Mouse (Mus musculus): Measurements from ENCODE around the gene Cdk14. TPM values are rescaled to one million over a fixed set of nuclear protein-coding genes. Genes with fewer than 3 reads are reported as not detected.

The Cdk14 gene
- polyA plus RNA-seq, 1 experiment from 2014 or later: 33.0 TPM

DNA sequence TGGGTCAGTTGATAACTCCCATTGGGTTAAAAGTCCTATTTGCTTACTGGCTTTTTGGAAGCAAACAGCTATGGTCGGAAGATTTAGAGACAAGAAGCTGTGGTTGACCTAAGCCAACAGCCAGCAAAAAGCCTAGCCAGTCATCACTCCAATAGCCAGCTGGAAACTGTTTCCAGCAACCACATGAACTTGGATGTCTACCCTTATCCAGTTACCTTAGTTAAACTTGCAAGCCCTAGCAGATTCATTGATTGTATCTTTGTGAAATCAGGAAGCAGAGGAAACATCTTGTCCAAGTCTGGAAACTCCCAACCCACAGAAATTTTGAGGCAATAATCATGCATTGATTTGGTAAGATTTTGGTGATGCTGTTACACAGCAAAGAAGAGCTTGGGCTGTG lies 458.5 kb downstream of the Cdk14 start:
- no peak overlapping the region for H3K4me3 ChIP-seq
- H3K36me3 ChIP-seq: no peaks in the 10 kb centered on the region
- no peaks in the 10 kb centered on the region for H3K27me3 ChIP-seq (replicated peaks)
- no peaks in the 10 kb centered on the region for H3K9me3 ChIP-seq
- H3K9ac ChIP-seq: no peak overlapping the region
- 96% methylated on average over 1 of the region's 1 CpGs for WGBS
- no peaks in the 10 kb centered on the region for H3K4me1 ChIP-seq
- H3K4me2 ChIP-seq (replicated peaks): no peak overlapping the region
- no peak for ATAC-seq (ENCODE audit: low FRiP score, low read depth)
- H3K27ac ChIP-seq: no peak overlapping the region

GRCm38 (mm10) chr5:4959446-4959845 lies 460.7 kb downstream of the Cdk14 start:
- Histone ChIP-seq H3K9me3 (no peaks in the 10 kb centered on the region), H3K27ac (no peak overlapping the region), H3K4me1 (no peaks in the 10 kb centered on the region), H3K27me3 (replicated peaks) (no peaks in the 10 kb centered on the region), H3K4me2 (replicated peaks) (no peak overlapping the region), H3K9ac (no peak overlapping the region), H3K4me3 (no peak overlapping the region), H3K36me3 (no peaks in the 10 kb centered on the region)
- 56% methylated on average over 5 of the region's 5 CpGs for WGBS
- ATAC-seq (ENCODE audit: low FRiP score, low read depth): no peak

DNA sequence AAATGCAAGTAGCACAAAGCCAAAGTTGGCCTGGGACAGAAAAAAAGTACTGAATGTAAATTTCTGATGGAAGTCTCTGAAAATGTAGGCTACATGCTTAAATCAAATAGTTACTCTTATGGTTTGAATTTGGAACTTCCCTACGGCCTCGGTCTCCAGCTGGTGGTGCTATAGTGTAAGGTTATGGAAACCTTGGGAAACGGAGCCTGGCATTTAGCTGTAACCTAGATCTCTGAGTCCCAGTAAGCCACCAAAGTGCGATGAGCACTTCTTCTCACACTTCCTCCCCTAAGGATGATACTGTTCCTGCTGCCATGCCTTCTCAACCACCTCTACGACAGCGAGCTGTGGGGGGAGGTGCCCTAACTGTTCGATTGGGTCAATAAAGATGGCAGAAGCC lies 464.1 kb downstream of the Cdk14 start:
- no peak for ATAC-seq (ENCODE audit: low FRiP score, low read depth)
- H3K4me1 ChIP-seq: no peaks in the 10 kb centered on the region
- WGBS: 83% methylated on average over 7 of the region's 7 CpGs

DNA sequence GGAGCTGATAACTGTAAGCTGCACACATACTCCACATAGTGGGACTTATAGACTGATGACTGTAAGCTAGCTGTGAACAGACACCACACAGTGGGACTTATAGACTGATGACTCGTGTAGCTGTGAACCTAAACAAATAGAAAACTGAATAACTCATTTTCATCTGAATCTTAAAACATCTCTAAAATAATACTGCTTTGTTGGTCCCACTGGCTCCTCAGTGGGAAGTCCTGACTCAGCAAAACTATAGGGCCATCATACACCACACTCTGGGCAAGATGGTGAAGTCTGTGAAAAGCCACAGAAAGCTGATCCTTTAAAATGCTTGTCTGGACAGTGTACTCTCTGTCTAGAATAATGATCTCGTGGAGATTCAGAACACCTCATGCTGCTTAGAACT lies 464.7 kb downstream of the Cdk14 start:
- no peaks in the 10 kb centered on the region for H3K36me3 ChIP-seq
- H3K9me3 ChIP-seq: no peaks in the 10 kb centered on the region
- no peaks in the 10 kb centered on the region for H3K4me1 ChIP-seq
- H3K27me3 ChIP-seq (replicated peaks): no peaks in the 10 kb centered on the region
- H3K9ac ChIP-seq: no peak overlapping the region
- H3K4me2 ChIP-seq (replicated peaks): no peak overlapping the region
- H3K27ac ChIP-seq: no peak overlapping the region
- ATAC-seq (ENCODE audit: low FRiP score, low read depth): no peak
- H3K4me3 ChIP-seq: no peak overlapping the region
- WGBS: 84% methylated on average over 2 of the region's 2 CpGs

More for the DNA sequence above, 464.1 kb downstream of the Cdk14 start:
- Histone ChIP-seq H3K4me2 (replicated peaks) (no peak overlapping the region), H3K27me3 (replicated peaks) (no peaks in the 10 kb centered on the region), H3K9ac (no peak overlapping the region), H3K36me3 (no peaks in the 10 kb centered on the region), H3K27ac (no peak overlapping the region), H3K9me3 (no peaks in the 10 kb centered on the region), H3K4me3 (no peak overlapping the region)

GRCm38 (mm10) chr5:4949433-4949832 lies 470.7 kb downstream of the Cdk14 start:
- Histone ChIP-seq H3K4me3 (no peak overlapping the region), H3K27ac (no peak overlapping the region), H3K4me1 (no peaks in the 10 kb centered on the region), H3K4me2 (replicated peaks) (no peak overlapping the region), H3K27me3 (replicated peaks) (no peaks in the 10 kb centered on the region), H3K9me3 (no peaks in the 10 kb centered on the region), H3K36me3 (no peaks in the 10 kb centered on the region), H3K9ac (no peak overlapping the region)
- 78% methylated on average over 7 of the region's 7 CpGs for WGBS
- ATAC-seq (ENCODE audit: low FRiP score, low read depth): no peak

DNA sequence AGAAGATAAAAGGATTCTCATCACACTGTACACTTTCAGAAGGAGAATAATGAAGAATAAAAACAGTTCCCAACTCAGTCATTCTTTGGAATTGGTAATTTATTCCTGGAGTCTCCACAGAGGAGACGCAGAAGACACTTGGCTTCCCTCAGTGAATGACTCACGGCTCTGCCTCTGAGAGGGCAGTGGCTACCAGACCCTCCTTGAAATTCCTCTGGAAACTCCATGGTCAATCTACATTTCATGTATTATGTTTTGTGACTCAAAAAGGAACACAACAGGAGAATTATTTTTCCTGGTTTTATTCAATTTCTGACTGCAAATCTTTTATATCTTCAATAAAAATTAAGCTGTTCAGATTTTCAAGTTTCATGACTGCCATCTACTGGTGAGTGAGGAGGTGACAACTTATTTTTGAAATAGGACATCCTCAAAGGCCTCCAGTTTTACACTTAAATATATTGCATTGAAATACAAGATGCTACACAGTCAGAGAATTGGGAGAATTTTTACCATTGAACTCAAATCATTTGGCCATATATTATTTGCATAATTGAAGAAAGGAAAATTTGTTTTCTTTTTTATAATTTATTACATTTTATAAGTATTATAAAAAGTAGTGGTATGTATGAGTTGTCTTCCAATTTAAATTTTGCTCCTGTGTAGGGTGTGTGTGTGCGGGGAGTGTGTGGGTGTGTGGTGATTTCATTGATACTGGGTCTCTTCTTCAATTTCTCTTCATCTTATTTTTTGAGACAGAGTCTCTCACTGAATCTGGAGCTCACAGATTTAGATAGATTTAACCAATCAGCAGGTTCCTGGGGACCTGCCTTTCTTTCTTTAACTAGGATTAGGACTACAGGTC lies 471.8 kb downstream of the Cdk14 start:
- ATAC-seq (ENCODE audit: low FRiP score, low read depth): 0 out of 2 replicates have a peak, but pooled peaks have one; percentile 53
- no peaks in the 10 kb centered on the region for H3K36me3 ChIP-seq
- H3K4me1 ChIP-seq: no peaks in the 10 kb centered on the region
- H3K4me3 ChIP-seq: no peak overlapping the region
- no peaks in the 10 kb centered on the region for H3K27me3 ChIP-seq (replicated peaks)
- no peak overlapping the region for H3K9ac ChIP-seq
- no peak overlapping the region for H3K27ac ChIP-seq
- WGBS: 62% methylated on average over 3 of the region's 3 CpGs
- H3K4me2 ChIP-seq (replicated peaks): no peak overlapping the region
- no peaks in the 10 kb centered on the region for H3K9me3 ChIP-seq

DNA sequence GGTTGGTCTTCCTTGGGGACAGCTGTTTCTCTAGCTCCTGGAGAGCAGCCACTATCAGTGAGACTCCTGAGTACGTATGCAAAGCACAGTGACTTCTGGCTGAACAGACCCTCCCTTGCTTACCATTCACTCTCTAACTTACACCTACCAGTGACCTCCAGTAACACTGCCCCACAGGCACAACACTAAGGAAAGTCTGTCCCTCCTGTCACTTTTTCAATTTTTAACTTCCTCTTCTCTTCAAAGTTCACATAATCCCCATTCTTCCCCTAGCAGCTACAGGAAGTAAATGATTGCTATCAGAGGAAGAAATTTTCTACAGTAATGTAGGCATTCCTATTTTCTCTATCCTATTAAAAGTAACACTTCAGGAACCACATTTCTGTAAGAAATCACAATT lies 485.0 kb downstream of the Cdk14 start:
- 69% methylated on average over 1 of the region's 1 CpGs for WGBS
- no peak overlapping the region for H3K27ac ChIP-seq
- no peak overlapping the region for H3K9ac ChIP-seq
- H3K9me3 ChIP-seq: no peaks in the 10 kb centered on the region
- no peak overlapping the region for H3K4me2 ChIP-seq (replicated peaks)
- H3K36me3 ChIP-seq: no peaks in the 10 kb centered on the region
- no peak overlapping the region for H3K4me3 ChIP-seq
- H3K27me3 ChIP-seq (replicated peaks): no peaks in the 10 kb centered on the region
- no peaks in the 10 kb centered on the region for H3K4me1 ChIP-seq
- no peak for ATAC-seq (ENCODE audit: low FRiP score, low read depth)

GRCm38 (mm10) chr5:4934491-4934890 lies 485.6 kb downstream of the Cdk14 start:
- WGBS: 83% methylated on average over 6 of the region's 6 CpGs
- H3K4me2 ChIP-seq (replicated peaks): no peak overlapping the region
- no peak overlapping the region for H3K27ac ChIP-seq
- H3K9me3 ChIP-seq: no peaks in the 10 kb centered on the region
- no peaks in the 10 kb centered on the region for H3K27me3 ChIP-seq (replicated peaks)
- H3K9ac ChIP-seq: no peak overlapping the region
- no peak overlapping the region for H3K4me3 ChIP-seq
- no peaks in the 10 kb centered on the region for H3K36me3 ChIP-seq
- H3K4me1 ChIP-seq: no peaks in the 10 kb centered on the region
- 0 out of 2 replicates have a peak, but pooled peaks have one; percentile 25 for ATAC-seq (ENCODE audit: low FRiP score, low read depth)

GRCm38 (mm10) chr5:4931539-4932143 lies 488.5 kb downstream of the Cdk14 start:
- Histone ChIP-seq H3K27ac (no peak overlapping the region), H3K9ac (no peak overlapping the region), H3K27me3 (replicated peaks) (no peaks in the 10 kb centered on the region), H3K4me3 (no peak overlapping the region), H3K4me2 (replicated peaks) (no peak overlapping the region), H3K4me1 (no peaks in the 10 kb centered on the region), H3K9me3 (no peaks in the 10 kb centered on the region), H3K36me3 (no peaks in the 10 kb centered on the region)
- no peak for ATAC-seq (ENCODE audit: low FRiP score, low read depth)
- 75% methylated on average over 8 of the region's 8 CpGs for WGBS

DNA sequence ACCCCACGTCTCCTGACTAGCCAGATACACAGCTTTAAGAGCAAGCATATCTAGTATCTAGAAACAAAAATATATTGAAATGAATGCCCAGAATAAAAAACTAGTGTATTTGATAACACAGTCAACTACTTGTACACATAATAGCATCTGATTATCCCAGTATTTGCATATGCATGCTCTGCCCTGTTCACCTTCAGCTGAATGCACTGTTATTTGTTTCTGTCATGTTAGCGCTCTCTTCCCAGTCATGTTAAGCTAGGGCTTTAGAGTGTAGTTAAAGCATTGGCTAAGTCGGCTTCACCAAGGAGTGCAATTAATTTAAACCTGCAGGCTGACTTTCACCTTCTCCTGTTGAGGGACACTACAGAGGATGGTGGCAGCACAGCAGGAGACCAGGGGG lies 490.5 kb downstream of the Cdk14 start:
- Histone ChIP-seq H3K9me3 (no peaks in the 10 kb centered on the region), H3K9ac (no peak overlapping the region), H3K4me1 (no peaks in the 10 kb centered on the region), H3K4me2 (replicated peaks) (no peak overlapping the region), H3K27ac (no peak overlapping the region), H3K4me3 (no peak overlapping the region), H3K27me3 (replicated peaks) (no peaks in the 10 kb centered on the region), H3K36me3 (no peaks in the 10 kb centered on the region)
- WGBS: 65% methylated on average over 3 of the region's 3 CpGs
- ATAC-seq (ENCODE audit: low FRiP score, low read depth): no peak

DNA sequence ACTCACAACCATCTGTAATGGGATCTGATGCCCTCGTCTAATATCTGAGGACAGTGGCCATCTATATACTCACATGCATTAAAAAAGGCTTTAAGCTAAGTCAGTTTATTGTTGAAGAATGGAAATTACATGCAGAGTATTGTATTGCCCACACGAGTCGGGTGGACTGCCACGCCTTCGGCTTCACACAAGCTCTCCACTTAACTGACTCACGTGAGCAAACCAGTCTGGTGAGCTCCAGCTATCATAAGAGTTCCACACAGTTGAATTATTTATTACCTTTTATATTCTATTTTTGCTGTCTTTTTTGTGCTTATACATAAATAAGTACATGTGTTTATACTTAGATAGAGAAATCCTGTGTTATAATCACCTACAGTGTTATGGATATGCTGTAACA lies 495.2 kb downstream of the Cdk14 start:
- 84% methylated on average over 6 of the region's 6 CpGs for WGBS
- Histone ChIP-seq H3K36me3 (no peaks in the 10 kb centered on the region), H3K4me1 (no peaks in the 10 kb centered on the region), H3K9ac (no peak overlapping the region), H3K9me3 (no peaks in the 10 kb centered on the region), H3K4me3 (no peak overlapping the region), H3K4me2 (replicated peaks) (no peak overlapping the region), H3K27me3 (replicated peaks) (no peaks in the 10 kb centered on the region), H3K27ac (no peak overlapping the region)
- no peak for ATAC-seq (ENCODE audit: low FRiP score, low read depth)

DNA sequence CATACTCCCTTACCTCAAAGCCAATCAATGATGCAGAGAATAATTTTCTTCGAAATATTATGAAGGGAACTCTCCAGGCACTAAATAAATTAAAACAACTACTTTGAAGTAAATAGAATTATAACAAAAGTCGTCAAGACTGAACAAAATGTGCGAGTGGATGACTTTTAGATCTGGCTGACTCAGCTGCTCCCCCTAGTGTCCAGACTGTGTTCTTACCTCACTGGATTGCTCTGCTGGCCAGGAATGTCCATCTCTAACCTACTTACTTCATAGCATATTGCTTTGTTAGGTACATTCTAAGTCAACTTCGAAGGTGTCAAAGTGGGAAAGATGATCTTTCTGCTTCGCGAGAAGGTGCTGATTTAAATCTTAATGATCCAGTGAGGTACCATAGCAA lies 501.7 kb downstream of the Cdk14 start:
- WGBS: 12% methylated on average over 6 of the region's 6 CpGs
- Histone ChIP-seq H3K4me1 (no peaks in the 10 kb centered on the region), H3K9ac (no peak overlapping the region), H3K4me2 (replicated peaks) (no peak overlapping the region), H3K4me3 (no peak overlapping the region), H3K36me3 (no peaks in the 10 kb centered on the region), H3K9me3 (no peaks in the 10 kb centered on the region), H3K27me3 (replicated peaks) (no peaks in the 10 kb centered on the region), H3K27ac (no peak overlapping the region)
- ATAC-seq (ENCODE audit: low FRiP score, low read depth): no peak

GRCm38 (mm10) chr5:4917743-4918142 lies 502.4 kb downstream of the Cdk14 start:
- no peak overlapping the region for H3K9ac ChIP-seq
- H3K27ac ChIP-seq: no peak overlapping the region
- ATAC-seq (ENCODE audit: low FRiP score, low read depth): no peak
- no peak overlapping the region for H3K4me3 ChIP-seq
- no peaks in the 10 kb centered on the region for H3K9me3 ChIP-seq
- H3K27me3 ChIP-seq (replicated peaks): no peaks in the 10 kb centered on the region
- no peaks in the 10 kb centered on the region for H3K36me3 ChIP-seq
- no peak overlapping the region for H3K4me2 ChIP-seq (replicated peaks)
- H3K4me1 ChIP-seq: no peaks in the 10 kb centered on the region
- 86% methylated on average over 7 of the region's 7 CpGs for WGBS

Measured in neural tube, embryonic 12.5 days (tissue).